Mouse (Mus musculus) neural tube, embryonic 11.5 days (tissue): ENCODE results near the gene Bpifa6. TPM values are rescaled to one million over a fixed set of nuclear protein-coding genes. Genes with fewer than 3 reads are reported as not detected.
A peak's percentile ranks its signal among the peaks of the same experiment; 100 is the strongest.

Experiments
- ATAC-seq: fragments of 200-750 bp; cut with Nextera tagmentation; 2 replicates; pipeline ENCODE4 v1.8.0; 2017; ENCODE audit warnings: moderate number of reproducible peaks, mild to moderate bottlenecking, moderate TSS enrichment, moderate library complexity; ENCODE audit not compliant: insufficient read depth, low FRiP score, low TSS enrichment
- DNase-seq: peaks from one replicate; pipeline ENCODE4 v3.0.0-alpha.2; 2015; ENCODE audit warnings: low spot score
- H3K27ac ChIP-seq: fragments of 300-500 bp; sonication (generic); 2 replicates; pipeline ENCODE4 v1.5.1; 2014; ENCODE audit warnings: low read depth, mild to moderate bottlenecking, low read length
- H3K27me3 ChIP-seq: fragments of 300-500 bp; sonication (generic); 2 replicates; pipeline ENCODE4 v1.6.1; 2014; ENCODE audit warnings: mild to moderate bottlenecking, low read length, mixed read lengths; ENCODE audit not compliant: control insufficient read depth, insufficient read depth
- H3K36me3 ChIP-seq: fragments of 300-500 bp; sonication (generic); 2 replicates; pipeline ENCODE4 v1.6.1; 2014; ENCODE audit warnings: mild to moderate bottlenecking, low read length, moderate library complexity, mixed read lengths; ENCODE audit not compliant: control insufficient read depth, insufficient read depth
- H3K4me1 ChIP-seq: fragments of 300-500 bp; sonication (generic); 2 replicates; pipeline ENCODE4 v1.6.1; 2014; ENCODE audit warnings: low read length, mixed read lengths; ENCODE audit not compliant: control insufficient read depth, insufficient read depth
- H3K4me2 ChIP-seq: fragments of 300-500 bp; sonication (generic); 2 replicates; pipeline ENCODE4 v1.6.1; 2014; ENCODE audit warnings: low read depth, mild to moderate bottlenecking, moderate library complexity
- H3K4me3 ChIP-seq: fragments of 300-500 bp; sonication (generic); 2 replicates; pipeline ENCODE4 v1.5.1; 2014; ENCODE audit warnings: low read depth, low read length
- H3K9ac ChIP-seq: fragments of 300-500 bp; sonication (generic); 2 replicates; pipeline ENCODE4 v1.6.1; 2014; ENCODE audit warnings: mild to moderate bottlenecking, low read length
- H3K9me3 ChIP-seq: fragments of 300-500 bp; sonication (generic); 2 replicates; pipeline ENCODE4 v1.6.1; 2016; ENCODE audit warnings: low read length; ENCODE audit not compliant: control insufficient read depth
- WGBS: fragments of 180-500 bp; shearing (Covaris S2); extraction: QIAGEN DNeasy Blood & Tissue Kit; methylation state at CpG from one replicate; pipeline ENCODE4 v1.1.7; 2014; 5-methylcytosine and 5-hydroxymethylcytosine counted together
- polyA plus RNA-seq: library from polyadenylated mRNA; unstranded; fragments of >200 nt; fragmentation: Nextera tagmentation; extraction: Ambion mirVana; gene quantifications from 2 replicates; pipeline ENCODE4 v1.2.1, GENCODE M21; 2014

The Bpifa6 gene
- polyA plus RNA-seq, 1 experiment from 2014 or later, result not detected

DNA sequence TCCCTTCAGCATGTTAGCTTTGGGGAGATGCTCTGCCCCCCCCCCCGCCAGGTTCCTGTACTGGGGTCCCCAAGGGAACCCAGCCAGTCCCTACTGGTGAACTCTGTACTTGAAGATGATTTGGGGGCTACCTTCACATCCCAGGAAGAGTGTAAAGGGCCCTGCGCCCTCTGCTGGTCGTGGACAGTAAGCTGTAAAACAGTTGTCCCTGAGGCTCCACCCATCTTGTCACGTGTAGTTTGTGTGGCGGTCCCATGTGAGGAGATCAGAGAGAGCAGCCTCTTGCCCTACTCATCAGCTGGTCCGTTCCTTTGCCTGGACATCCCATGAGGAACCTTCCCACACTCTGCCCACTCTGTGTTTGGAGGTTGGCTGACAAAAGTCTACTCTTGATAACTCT lies 20.9 kb upstream of the Bpifa6 start:
- Histone ChIP-seq H3K4me3 (no peak overlapping the region), H3K4me2 (no peak overlapping the region), H3K9me3 (no peaks in the 10 kb centered on the region), H3K36me3 (no peaks in the 10 kb centered on the region), H3K9ac (no peak overlapping the region), H3K27me3 (no peaks in the 10 kb centered on the region), H3K27ac (no peak overlapping the region), H3K4me1 (no peaks in the 10 kb centered on the region)
- DNase-seq (peak; percentile 75), ATAC-seq (peak; percentile 35; the same call in 1 of the 2 replicates)
- 5% methylated on average over 6 of the region's 6 CpGs for WGBS

DNA sequence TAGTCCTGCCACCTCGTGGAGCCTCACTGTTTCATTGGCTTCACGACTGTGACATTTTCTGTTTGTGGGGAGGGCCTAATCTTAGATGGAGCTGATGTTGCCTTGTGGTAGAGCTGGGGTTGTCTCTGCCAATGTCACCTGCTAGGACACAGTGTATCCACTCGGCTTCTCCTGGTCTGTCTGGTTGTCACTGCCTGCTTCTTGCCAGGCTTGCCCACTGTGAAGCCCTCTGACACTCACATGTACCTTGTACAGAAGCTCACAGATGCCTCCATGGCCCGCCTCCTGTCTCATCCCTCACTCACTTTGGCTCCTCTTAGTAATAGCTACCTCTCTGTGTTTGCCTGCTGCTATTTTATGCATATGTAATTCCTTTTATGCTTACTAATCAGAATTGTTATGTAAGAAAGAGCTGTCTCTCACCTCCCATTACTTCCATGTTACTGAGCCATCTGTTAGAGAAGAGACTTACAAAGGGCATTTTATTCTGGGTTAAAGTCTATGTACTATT lies 11.9 kb upstream of the Bpifa6 start:
- WGBS, result 67% methylated on average over 4 of the region's 4 CpGs
- ATAC-seq, result no peak
- no peak overlapping the region for H3K9ac ChIP-seq

DNA sequence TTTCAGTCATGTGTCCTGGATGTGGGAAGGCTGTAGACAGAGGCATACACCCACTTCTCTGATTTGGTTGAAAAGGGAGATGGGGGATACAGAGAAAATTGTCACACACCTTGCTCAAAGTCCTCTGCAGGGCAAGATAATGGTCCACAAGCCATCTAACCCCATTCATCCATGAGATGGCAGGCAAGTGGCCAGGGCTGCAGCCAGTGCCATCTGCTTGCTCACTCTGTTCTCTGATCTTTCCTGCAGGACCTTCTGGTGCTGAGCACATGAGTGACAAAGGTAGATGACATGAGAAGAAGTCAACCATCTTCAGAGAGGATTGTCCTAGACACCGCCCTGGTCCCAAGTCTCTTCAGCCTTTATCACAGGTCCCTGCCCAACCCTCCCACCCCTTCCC lies 11.4 kb upstream of the Bpifa6 start:
- Histone ChIP-seq H3K4me1 (no peaks in the 10 kb centered on the region), H3K36me3 (no peaks in the 10 kb centered on the region), H3K9me3 (no peaks in the 10 kb centered on the region), H3K9ac (no peak overlapping the region), H3K27me3 (no peaks in the 10 kb centered on the region), H3K27ac (no peak overlapping the region), H3K4me2 (no peak overlapping the region), H3K4me3 (no peak overlapping the region)
- DNase-seq (no peak), ATAC-seq (no peak)
- WGBS, result 100% methylated on average over 1 of the region's 1 CpGs

More for the DNA sequence above, 11.9 kb upstream of the Bpifa6 start:
- no peaks in the 10 kb centered on the region for H3K9me3 ChIP-seq
- no peak overlapping the region for H3K27ac ChIP-seq
- no peaks in the 10 kb centered on the region for H3K4me1 ChIP-seq
- H3K36me3 ChIP-seq, result no peaks in the 10 kb centered on the region
- no peak overlapping the region for H3K4me2 ChIP-seq
- H3K27me3 ChIP-seq, result no peaks in the 10 kb centered on the region
- H3K4me3 ChIP-seq, result no peak overlapping the region
- DNase-seq, result no peak

DNA sequence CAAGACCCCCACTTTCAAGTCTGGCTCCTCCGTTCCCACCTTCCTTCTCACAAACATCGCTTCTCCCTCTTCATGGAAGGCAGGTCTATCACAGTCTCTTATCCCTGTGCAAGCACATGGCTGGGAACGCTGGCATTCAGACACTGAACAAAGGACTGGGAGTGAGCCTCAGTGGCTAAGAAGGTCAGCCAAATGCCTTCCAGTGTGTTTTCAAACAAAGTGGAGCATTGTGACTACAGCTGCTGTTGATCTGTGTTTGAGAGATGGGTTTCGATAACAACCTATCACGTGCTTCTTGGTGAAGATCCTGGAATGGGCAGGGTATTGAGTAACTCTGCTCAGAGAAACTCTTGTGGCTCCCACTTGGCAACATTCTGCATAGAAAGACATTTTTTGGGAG lies 4.5 kb upstream of the Bpifa6 start:
- H3K4me2 ChIP-seq, result no peak overlapping the region
- H3K9me3 ChIP-seq, result no peaks in the 10 kb centered on the region
- no peaks in the 10 kb centered on the region for H3K27me3 ChIP-seq
- H3K4me3 ChIP-seq, result no peak overlapping the region
- DNase-seq (no peak), ATAC-seq (no peak)
- H3K4me1 ChIP-seq, result no peaks in the 10 kb centered on the region
- no peak overlapping the region for H3K9ac ChIP-seq
- no peaks in the 10 kb centered on the region for H3K36me3 ChIP-seq
- 80% methylated on average over 5 of the region's 5 CpGs for WGBS
- no peak overlapping the region for H3K27ac ChIP-seq

DNA sequence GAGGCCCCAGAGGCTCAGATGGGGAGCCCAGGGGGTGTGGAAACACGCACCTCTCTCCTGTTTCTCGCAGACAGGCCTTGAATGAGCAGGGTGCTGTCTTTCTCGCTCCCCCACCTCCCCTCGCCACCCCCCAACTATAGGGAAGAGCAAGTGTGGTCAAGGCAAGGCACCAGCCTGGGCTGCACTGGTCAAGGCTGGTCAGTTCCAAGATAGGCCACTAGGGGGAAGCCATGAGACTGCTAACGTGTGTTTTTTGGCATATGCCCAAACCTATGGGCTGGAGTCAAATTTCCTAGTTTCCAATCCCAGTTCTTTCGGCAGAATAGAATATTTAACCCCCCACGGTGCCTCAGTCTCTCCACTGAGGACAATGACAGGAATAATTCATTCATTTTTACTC lies 21.0 kb downstream of the Bpifa6 start:
- Histone ChIP-seq H3K4me3 (no peak overlapping the region), H3K4me1 (no peaks in the 10 kb centered on the region), H3K27ac (no peak overlapping the region), H3K4me2 (no peak overlapping the region), H3K27me3 (no peaks in the 10 kb centered on the region), H3K9me3 (no peaks in the 10 kb centered on the region), H3K9ac (no peak overlapping the region), H3K36me3 (no peaks in the 10 kb centered on the region)
- peak; percentile 48; the same call in 1 of the 2 replicates for ATAC-seq
- 9% methylated on average over 7 of the region's 7 CpGs for WGBS
- DNase-seq, result peak; percentile 77

DNA sequence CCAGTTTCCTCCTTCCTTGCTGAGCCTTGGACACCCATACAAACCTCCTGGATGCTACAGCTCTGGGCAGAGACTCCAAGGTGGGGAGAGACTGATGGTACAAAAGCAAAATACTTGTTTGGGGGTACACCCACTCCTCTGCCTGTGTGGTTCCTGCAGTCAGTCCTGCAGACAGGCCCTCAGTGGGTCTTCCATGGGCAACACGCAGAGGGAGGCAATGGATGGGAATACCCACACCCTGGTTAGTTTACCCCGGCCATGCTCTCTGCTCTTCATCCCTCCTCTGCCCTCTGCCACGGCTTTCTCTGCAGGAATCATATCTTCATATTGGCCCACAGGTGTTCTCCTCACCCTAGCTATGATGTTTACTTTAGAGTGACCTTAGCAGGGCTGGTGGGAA lies 25.8 kb downstream of the Bpifa6 start:
- Histone ChIP-seq H3K4me1 (no peaks in the 10 kb centered on the region), H3K27me3 (no peaks in the 10 kb centered on the region), H3K4me3 (no peak overlapping the region), H3K36me3 (no peaks in the 10 kb centered on the region), H3K9ac (no peak overlapping the region), H3K4me2 (no peak overlapping the region), H3K9me3 (no peaks in the 10 kb centered on the region), H3K27ac (no peak overlapping the region)
- DNase-seq, result no peak
- 84% methylated on average over 3 of the region's 3 CpGs for WGBS
- no peak for ATAC-seq

DNA sequence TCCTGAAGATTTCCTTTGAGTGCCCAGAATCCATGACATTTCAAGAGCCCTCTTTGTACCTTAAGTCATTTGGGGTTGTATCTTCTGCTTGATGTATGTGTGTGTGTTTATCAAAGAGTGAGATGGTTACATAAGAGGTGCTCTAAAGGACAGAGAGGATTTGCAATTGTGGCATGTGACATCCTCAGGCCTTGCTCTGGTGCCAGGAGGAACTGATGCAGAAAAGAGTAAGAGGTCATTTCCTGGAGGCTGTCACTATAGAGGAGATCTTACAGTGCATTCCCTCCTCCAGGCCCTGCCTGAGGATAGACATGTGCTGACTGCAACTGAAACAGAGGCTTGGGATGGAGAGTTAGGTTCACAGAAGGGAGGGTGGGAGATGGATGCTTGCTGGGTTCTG lies 26.3 kb downstream of the Bpifa6 start:
- Histone ChIP-seq H3K4me3 (no peak overlapping the region), H3K4me1 (no peaks in the 10 kb centered on the region), H3K4me2 (no peak overlapping the region), H3K9ac (no peak overlapping the region), H3K27ac (no peak overlapping the region), H3K9me3 (no peaks in the 10 kb centered on the region), H3K27me3 (no peaks in the 10 kb centered on the region), H3K36me3 (no peaks in the 10 kb centered on the region)
- ATAC-seq (no peak), DNase-seq (no peak)

DNA sequence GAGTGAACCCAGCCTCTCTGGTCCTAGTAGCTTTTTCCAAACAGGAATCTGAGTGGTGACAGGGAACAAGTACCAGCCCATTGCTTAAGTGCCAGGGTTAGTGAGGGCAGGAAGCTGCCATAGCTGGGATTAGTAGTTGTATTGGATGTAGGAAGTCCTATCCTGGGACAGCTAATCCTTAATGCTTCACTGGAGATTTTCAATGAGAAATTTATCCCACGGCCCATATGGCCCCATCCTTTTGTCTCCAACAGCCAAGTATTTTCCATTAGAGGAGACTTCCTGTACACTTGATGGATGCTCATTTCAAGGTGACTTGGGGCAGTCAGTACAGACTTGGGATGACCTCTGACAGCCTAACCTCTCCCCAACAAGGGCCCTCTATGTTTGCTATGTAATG lies 29.7 kb downstream of the Bpifa6 start:
- H3K4me3 ChIP-seq, result no peak overlapping the region
- no peak for ATAC-seq
- H3K9ac ChIP-seq, result no peak overlapping the region

DNA sequence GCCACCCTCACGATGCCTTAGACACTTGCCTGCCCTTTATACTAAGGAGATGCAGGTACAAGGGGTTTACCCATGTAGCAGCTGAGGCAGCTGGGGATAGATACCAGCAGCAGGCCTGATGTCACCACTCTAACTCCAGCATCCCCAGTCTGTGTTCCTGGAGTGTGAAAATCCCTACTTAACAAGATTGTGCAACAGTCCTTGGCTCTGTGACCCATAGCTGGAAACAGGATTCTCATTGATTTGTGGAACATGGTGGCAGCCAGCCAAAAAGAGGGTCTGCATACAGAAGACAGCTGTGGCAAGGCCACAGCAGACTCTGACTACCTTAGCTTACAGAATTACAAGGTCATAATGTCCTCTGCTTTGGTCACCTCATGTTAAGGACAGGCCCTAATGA lies 30.3 kb downstream of the Bpifa6 start:
- 88% methylated on average over 1 of the region's 1 CpGs for WGBS
- DNase-seq, result no peak
- Histone ChIP-seq H3K4me3 (no peak overlapping the region), H3K9ac (no peak overlapping the region), H3K9me3 (no peaks in the 10 kb centered on the region), H3K4me2 (no peak overlapping the region), H3K27me3 (no peaks in the 10 kb centered on the region), H3K27ac (no peak overlapping the region), H3K4me1 (no peaks in the 10 kb centered on the region), H3K36me3 (no peaks in the 10 kb centered on the region)
- no peak for ATAC-seq

More for the DNA sequence above, 29.7 kb downstream of the Bpifa6 start:
- Histone ChIP-seq H3K36me3 (no peaks in the 10 kb centered on the region), H3K27me3 (no peaks in the 10 kb centered on the region), H3K9me3 (no peaks in the 10 kb centered on the region), H3K4me1 (no peaks in the 10 kb centered on the region), H3K27ac (no peak overlapping the region), H3K4me2 (no peak overlapping the region)
- no peak for DNase-seq
- 76% methylated on average over 1 of the region's 1 CpGs for WGBS
